Mouse (Mus musculus): ENCODE data around the gene Rasd2.

The Rasd2 gene

DNA sequence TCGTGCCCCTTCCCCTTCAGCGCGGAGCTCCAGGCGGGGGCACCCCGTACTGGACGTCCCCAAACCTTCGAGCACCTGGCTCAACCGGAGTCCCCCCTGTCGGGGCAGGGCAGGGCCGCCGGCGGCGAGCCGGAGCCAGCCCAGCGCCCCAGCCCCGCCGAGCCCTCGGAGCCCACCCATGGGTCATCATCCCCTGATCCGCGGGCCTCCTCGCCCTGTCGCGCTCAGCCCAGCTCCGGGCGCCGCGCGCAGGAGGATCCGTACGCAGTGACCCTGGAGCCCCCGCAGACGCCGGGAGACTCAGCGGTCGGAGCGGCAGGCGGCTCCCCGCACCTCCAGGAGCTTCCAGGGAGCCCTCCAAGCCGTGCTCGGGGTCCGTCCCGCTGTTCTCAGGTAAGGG is at the start of gene Rasd2:
Gene Rasd2, plus strand, starts transcription at position 259 of the 400 bp plus-strand sequence.
- no peak for DNase-seq (ENCODE audit: low spot score in 2 of 2)

DNA sequence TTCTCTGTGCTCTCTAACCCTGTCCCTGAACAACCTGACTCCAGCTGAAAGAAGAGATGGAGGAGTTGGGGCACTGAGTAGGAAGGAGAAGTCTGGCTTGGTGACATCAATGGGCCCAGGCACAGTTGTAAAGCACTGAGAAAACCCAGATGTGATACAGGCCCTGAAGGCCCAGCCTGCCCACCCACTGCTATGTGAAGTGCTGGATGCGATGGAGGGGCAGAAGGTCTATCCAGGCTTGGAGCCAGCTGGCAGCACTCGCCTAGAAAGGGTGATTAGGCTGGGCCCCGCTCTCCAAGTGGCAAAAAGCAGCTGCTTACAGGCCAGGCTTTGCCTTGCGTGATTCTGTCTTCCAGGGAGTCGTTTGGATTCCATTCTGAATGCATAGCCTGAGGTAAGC is 44.4 kb upstream of the Rasd2 start:
- no peak for DNase-seq (ENCODE audit: low spot score in 2 of 2)

DNA sequence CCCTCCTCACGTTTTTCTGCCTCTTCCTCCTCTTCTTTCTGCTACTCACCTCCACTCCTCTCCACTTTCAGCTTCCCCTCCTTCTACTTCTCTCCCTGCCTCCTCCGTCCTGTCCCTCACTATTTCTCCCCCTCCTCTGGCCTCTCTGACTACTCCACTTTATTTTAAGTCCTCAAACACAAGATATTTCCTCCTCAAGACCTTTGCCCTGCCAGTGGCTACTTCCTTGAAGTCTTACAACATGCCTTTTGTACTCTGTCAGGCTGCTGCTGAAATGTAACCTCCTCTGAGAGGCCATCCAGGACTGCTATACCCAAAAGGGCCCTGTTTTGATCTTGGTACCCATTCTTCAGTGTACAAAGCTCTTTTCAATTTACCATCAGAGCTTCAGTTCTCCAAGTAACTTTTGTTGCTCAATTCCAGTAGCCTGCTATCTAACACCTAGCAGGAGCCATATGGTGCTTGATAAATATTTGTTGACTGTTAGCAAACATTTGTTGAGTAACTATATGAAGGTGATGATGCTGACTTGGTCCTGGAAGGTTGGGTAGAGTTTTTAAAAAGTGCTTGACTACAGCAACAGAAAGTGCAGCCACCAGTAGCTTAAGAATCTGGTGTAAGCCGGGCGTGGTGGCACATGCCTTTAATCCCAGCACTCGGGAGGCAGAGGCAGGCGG is 41.6 kb upstream of the Rasd2 start:
- DNase-seq (ENCODE audit: low spot score in 2 of 2), result no peak

DNA sequence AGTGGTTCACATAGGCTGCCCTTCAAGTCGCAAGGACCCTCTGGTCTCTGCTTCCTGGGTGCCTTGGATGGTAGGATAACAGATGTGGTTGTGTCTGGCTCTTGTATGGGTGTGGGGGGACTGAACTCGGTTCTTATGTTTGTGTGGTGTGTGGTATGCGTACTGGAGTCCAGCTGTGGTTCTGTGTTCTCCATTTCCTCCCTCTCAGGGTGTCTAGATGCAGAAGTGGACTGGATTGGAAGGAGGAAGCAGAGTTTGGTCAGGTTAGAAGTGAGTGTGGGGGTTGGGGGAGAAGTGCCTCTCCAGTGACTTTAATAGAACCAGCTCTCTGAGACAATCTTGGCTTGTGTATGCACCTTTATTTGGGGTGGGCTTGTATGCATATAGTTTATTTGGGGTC is 20.7 kb upstream of the Rasd2 start:
- DNase-seq (ENCODE audit: low spot score in 2 of 2), result no peak

DNA sequence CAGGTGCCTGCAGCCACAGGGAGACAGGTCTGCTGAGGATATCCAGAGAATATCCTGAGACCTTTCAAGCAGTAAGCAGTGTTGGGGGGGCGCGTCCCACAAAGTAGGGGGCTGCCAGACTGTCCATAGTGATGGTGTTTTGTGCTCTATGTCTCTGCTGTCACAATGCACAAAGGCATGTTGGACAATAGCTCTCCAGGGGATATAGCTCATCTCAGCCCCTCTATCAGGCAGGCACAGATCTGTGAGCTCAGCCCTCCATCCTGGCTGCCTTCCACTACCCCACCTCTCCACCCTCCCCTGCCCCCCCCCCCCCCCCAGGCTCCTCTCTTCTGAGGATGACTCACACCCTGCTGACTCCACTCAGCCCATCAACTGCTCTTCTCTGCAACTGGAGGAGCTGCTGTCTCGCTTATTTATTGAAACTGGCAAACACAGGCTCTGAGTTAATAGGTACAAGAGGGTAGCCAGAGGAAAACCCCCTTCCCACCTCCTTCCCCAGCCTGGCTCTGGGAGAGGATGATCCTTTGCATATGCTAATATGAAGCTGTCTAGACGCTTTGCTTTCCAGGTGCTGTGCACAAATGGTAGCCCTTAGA is 19.2 kb upstream of the Rasd2 start:
- no peak for DNase-seq (ENCODE audit: low spot score in 2 of 2)

DNA sequence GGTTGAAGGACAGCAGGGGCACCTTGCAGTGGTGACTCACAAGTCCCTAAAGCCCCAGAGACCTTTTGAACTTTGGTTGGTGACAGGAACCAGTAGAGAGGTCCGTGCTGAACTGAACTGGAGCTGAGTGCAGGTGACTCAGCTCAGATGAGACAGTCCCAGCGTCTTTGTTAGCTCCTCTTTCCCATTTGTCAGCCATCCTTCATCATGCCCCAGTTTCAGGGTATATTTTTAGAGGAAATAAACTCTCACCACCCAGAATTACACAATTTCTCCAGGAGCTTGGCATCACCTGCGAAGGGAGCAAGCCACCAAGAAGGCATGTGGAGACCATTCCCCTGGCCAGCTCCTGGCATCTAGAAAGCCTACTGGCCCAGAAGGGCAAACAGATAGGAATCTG is 16.6 kb upstream of the Rasd2 start:
- DNase-seq (ENCODE audit: low spot score in 2 of 2), result no peak

DNA sequence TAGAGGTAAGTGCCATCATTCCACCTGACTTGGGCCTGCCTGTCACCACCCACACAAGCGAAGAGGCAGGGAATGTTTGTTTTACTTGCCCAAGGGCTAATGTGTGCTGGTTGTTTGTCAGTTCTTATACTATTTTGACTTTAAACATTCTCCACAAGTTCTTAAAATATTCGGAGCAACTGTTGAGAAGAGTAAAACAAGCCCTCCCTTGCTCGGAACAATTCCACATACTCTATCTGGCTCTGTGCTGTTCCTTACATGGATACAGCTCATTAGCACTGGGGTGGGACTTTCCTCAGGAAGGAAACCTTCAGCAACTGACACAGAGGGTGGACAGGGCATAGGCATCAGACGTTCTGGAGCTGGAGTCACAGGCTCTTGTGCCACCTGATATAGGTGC is 15.9 kb upstream of the Rasd2 start:
- no peak for DNase-seq (ENCODE audit: low spot score in 2 of 2)

DNA sequence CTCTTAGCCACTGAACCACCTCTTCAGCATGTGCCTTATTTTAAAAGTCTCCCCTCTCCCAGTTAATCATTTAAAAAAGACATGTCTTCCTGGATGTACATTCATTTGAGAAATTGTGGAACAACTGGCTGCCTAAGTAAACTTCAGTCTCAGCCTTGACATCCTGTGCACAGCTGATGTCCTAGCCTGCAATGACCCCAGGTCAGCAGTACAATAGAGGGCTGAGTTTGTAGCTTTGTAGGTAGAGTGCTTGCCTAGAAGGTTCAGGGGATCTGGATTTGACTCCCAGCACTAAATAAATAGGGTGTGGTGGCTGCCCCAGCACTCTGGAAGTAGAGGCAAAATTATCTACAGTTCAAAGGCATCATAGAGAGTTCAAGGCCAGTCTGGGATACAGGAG is 15.4 kb upstream of the Rasd2 start:
- DNase-seq (ENCODE audit: low spot score in 2 of 2), result no peak

DNA sequence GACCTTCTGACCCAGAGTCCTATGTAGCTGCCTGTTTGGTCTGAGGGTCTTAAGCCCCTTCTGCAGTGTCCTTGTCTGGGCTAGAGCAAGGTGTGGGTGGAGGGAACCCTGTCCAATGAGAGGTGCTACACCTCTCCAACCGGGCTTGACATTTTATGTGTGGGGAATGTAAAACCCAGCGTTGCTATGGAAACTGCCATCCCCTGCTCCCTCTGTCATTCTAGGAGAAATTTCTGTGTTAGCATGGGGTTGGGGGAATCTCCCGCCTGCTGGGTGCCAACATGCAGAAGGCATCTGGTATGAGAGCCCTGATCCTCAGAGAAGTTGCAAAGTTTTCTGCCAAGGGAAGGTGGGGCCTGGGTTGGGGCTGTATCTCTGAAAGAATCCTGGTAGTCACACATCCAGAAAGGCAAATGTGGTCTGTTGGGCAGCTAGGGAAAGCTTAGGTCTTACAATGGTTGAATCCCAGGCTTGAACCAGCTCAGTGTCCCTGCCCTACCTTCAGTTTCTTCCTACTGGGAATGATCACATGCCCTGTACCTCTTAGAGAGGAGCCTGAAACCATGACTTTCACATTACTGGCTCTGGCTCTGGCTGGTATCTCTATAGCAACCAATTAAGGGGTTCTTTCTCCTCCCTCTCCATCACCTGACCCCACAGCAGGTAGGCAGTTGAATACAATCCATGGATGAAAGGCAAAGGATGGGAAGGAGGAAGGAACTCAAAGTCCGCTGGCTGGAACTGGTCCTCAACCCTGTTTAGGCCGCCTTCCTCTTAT is 14.6 kb upstream of the Rasd2 start:
- DNase-seq (ENCODE audit: low spot score in 2 of 2), result no peak

DNA sequence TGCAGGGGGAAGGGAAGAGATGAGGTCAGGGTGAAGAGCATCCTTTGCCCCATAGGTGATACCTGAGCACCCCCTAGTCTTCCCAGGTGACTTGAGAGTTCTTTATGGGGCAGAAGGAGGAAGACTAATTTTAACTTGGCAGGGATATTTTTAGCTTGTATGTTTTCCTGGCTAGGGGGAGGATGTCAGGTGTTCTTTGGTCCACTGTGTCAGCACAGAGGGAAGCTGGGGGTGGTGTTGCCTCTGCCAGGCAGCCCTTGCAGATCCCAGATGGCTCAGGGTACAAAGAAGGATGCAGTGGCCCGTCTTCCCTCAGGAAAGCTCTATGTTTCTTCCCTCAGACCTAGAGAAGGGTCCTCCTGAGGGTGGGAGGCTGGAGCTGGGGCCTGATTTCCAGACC is 13.8 kb upstream of the Rasd2 start:
- DNase-seq (ENCODE audit: low spot score in 2 of 2), result no peak

DNA sequence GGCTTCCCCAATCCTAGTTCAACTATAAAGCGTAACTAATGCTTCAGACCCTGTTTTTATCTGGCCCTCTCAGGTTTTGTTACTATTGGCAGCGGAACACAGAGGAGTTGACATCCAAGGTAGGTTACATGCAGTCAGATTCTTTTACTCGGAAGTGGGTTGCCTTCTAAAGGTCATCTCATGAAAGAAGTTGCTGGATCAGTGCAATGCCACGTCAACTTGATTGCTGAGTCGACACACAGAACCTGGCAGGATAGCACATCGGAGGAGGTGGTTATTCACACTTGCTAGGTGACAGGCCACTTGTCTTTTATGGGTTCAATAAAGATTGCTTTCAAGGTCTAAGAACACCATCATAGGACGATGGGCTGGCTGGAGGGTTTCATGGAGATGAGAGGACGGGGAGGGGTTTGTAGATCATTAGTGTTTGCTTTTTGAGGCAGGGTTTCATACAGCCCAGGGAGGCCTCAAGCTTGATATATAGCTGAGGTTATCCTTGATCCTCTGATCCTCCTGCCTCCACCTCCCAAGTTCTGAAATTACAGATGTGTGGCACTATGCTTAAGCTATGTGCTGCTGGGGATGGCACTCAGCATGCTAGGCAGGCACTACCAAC is 11.6 kb upstream of the Rasd2 start:
- no peak for DNase-seq (ENCODE audit: low spot score in 2 of 2)

DNA sequence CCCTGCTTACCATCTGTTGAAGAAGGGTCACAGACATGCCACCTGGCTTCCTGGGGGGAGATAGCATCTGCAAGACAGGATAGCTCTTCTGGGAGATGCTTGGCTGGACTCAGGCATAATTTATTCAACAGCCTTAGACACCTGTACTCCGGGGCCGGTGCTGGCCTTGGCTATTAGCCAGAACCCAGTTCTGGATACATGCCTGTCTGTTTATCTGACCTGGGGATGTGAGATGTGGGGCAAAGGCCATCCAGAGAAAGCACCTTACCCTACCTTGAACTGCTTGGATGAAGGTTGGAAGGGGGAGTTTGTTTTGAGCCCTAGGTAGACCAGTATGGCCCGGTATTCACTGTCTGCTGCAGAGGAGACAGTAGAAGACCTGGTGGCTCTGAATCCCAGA is 10.8 kb upstream of the Rasd2 start:
- no peak for DNase-seq (ENCODE audit: low spot score in 2 of 2)

DNA sequence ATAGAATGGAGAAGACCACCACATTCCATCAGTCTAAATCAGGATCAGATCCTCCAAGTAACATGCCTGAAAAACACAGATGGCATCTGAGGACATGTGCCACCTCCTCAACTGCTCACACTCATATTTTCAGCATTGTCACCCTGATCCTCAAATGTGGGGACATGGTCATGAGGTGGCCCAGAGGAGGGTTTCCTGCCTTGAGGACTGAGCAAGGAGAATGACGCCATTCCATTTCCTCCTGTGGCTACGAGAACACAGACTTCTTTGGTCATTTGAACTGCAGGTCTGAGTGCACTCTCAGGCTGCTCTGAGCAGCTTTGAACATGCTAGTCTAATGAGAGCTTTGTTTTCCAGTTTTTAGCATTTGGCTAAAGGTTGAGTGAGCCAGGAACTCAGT is 10.3 kb upstream of the Rasd2 start:
- DNase-seq (ENCODE audit: low spot score in 2 of 2), result no peak

DNA sequence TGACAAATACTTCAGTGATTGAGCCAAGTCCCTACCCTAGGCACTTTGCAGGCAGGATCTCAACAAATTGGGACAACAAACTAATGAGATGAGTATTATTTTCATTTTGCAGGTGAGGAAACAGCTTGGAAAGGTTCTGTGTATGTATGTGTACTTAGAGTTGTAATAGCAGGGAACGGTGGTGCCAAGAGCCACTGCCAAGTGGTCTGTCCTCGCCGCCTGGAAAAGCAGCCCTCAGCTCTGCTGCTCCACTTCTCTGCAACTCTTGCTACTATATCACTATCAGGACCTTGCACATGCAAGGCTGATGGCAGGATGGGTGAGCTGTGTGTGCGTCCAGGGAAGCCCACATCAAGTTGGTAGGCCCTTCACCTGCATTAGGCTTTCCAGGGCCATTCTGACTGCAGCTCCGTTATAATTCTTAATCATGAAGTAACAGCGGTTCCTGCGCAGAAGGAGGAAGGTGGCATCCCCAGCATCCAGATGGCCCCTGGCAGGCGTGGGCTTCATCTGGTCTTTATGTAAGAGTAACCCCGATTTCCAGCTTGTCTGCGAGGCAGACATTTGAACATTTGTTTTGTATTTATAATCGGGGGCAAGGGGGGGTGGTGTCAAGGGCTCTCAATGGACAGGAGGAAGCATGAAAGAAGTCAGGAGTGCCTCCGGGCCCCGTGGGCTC is 9.4 kb upstream of the Rasd2 start:
- no peak for DNase-seq (ENCODE audit: low spot score in 2 of 2)

DNA sequence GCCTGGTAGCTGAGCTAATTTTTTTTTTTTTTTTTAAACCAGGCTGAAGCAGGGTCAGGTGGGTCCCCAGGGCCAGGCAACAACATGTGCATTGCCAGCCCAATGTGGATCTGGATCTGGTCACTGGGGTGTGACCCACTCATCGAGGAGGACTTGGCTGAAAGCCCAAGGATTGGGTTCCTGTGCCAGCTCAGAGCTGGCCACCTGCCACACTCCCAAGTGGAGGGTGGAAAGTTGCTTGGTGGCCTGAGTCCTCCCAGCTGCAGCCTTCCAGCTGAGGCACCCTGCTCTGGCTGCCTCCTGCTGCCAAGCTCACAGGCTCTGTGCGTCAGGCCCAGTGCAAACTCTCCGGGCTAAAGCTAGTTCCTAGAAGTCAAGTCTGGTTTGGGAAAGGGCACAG is 2.3 kb upstream of the Rasd2 start:
- DNase-seq (ENCODE audit: low spot score in 2 of 2), result no peak

DNA sequence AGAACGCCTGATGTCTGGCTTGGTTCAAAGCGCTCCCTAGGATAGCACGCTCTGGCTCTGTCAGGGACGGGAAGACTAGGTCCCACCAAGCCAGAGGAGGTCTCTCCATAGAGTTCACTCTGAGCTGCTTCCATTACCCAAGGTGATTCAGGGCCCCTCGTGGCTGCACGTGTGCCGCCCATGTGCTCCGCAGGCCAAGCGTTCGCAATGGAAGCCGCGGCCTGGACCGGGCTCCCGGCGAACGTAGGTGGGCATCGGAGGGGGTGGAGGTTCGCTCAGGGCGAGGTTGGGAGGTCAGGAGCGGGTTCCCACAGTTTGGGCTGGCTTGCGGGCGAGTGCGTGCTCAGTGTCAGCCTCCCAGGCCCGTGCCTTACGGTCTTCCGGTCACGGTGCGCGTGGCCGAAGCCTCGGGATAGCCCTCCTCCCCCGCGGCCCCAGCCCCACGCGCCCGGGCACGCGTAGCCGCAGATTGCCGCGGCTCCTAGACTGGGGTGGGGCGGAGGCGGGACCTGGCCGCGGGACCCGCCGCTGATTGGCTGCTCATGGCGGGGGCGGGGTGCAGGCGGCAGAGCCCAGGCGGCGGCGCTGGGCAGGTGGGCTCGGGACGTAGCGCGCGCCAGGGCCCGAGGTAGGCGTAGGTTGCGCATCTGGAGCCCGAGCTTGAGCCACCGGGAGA is 975 bp upstream of the Rasd2 start:
- peak; percentile 71 to 72 for DNase-seq (ENCODE audit: low spot score in 2 of 2)

DNA sequence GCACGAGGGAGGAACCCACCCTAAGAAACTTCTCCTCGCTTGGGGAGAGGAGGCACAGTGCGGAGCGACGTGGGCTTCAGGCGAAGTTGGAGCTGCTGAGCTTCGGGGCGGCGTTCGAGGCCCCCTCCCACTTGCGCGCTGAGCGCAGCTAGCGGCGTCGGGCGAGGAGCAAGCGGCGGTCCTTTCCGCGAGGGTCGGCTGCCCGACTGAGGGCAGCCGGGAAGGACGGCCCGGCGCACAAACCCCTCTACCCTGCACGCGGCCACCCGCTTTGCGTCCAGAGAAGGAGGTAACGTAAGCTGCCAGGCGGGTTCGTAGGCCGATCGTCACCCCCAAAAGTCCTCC is 465 bp upstream of the Rasd2 start:
- no peak for DNase-seq (ENCODE audit: low spot score in 2 of 2)

DNA sequence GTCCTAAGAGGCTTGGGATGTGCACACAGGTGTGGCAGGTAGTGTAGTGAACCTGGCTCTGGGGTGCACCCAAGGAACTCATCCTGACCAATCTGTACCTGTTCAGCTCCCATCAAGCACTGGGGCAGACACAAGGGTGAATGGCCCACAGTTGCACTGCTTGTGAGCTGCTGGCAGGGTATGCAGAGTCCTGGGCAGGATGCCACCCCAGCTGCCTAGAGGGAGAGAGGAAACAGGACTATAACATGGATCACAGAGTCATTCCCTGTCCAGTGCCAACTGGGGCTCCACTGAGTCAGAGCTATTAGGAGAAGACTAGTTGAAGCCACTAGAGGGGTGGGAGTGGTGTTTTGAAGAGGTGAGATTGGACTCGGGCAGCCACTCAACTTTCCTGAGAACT is 1.3 kb downstream of the Rasd2 start:
- no peak for DNase-seq (ENCODE audit: low spot score in 2 of 2)

DNA sequence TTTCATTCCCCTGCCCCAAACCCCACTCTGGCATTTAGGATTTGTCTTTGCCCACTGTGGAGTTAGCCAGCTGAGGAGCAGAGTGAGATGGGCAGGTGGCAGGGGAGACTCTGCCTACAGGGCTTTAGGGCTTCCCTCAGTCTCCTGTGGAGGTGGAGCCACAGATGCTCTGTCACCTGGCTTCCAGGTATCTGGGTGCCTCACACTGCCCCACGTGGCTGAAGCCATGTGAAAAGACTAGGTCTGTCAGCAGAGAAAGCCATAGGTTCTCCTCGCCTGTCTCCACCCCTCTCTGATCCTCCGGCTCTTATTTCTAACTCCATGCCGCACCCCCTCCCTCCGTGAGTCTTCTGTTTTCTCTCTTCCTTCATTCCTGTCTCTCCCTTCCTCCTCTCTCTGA is 2.2 kb downstream of the Rasd2 start:
- DNase-seq (ENCODE audit: low spot score in 2 of 2), result no peak

DNA sequence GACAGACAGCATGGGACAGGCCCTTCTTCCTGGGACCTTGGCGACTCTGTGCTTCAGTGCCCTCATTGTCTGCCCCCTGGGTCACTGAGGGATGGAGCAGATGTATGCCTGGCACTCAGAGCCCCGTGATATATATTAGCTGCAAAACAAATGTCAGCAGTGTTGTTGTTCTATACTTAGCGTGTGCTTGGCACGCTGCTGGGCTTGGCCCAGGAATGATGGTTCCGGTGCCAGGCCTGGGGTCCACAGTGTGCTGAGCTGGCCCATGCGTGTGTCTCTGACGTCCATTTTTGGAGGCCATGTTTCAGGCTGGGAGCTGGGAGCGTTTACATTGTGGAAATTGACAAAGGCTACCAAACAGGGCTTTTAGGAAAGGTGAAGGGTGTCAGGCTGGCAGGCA is 3.1 kb downstream of the Rasd2 start:
- DNase-seq (ENCODE audit: low spot score in 2 of 2), result no peak

DNA sequence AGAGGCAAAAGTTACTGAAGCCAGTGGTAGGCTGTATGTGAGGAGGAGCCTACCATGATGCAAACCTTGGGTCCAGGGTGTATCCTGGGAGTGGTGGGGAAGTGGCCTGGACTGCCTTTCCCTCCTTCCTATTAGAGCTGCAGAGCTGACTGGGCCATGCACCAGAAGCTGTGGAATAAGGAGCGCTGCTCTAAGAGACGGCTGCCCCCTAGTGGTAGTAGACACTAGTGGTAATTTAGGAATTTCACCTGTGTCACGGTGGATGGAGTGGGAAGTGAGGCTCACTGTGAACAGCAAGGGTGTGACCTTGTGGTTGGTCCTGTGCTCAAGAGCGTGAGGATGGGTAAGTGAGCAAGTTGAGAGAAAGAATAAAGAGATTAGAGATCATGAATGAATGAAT is 4.2 kb downstream of the Rasd2 start:
- DNase-seq (ENCODE audit: low spot score in 2 of 2), result peak in 1 of 2 experiments; percentile 69

All from frontal cortex, postnatal 25 days (tissue).